Mouse (Mus musculus) heart, adult 2 months (tissue): ENCODE results near the gene Pet100.

Experiments
- CTCF ChIP-seq: fragments of 200-600 bp; IDR thresholded peaks from 2 replicates; pipeline ENCODE4 v1.8.1; 2022; ENCODE audit warnings: antibody characterized with exemption, mild to moderate bottlenecking, moderate library complexity
- POLR2A ChIP-seq: fragments of 200-500 bp; IDR thresholded peaks from 2 replicates; pipeline ENCODE4 v1.6.1; 2011; ENCODE audit warnings: mild to moderate bottlenecking, low read depth, low read length, control low read depth; ENCODE audit not compliant: insufficient read depth

DNA sequence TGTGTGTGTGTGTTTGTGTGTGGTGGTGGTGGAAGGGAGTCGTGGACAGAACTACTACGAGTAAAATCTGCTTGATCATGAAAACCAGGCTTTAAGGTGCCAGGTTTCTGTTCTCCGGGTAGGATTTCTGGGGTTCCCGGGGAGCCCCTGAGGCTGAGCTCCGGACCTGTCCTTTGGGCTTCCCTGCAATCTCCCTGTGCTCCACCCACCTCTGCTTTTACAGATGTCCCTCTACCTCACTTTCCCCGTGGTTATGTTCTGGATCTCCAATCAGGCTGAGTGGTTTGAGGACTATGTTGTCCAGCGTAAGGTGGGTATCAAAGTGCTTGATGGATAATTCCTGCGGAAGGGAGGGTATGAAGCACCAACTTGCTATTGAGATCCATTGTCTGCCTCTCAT is 771 bp downstream of the Pet100 start:
- TF ChIP-seq POLR2A: no peak
- no peak for TF ChIP-seq CTCF
